Mouse (Mus musculus) embryo, embryonic 10 days (tissue): ENCODE measurements around the gene Dcaf11.

Source experiments
- DNase-seq: peaks from one replicate; pipeline ENCODE4 v3.0.0-alpha.2; 2015; ENCODE audit warnings: low spot score

Gene Dcaf11

GRCm38 (mm10) chr14:55559799-55560201, at the start of gene Dcaf11:
Gene Dcaf11 (plus strand): TSS chr14:55560006.
- DNase-seq: peak; percentile 97

GRCm38 (mm10) chr14:55510125-55510731, 49.6 kb upstream of the Dcaf11 start, which contains the start of gene Cpne6:
Gene Cpne6 (plus strand): TSS chr14:55510445.
- no peak for DNase-seq

GRCm38 (mm10) chr14:55511037-55511436, 48.8 kb upstream of the Dcaf11 start:
- no peak for DNase-seq

GRCm38 (mm10) chr14:55513927-55514326, 45.9 kb upstream of the Dcaf11 start:
- no peak for DNase-seq

- no peak for DNase-seq
These were observed 44.0 kb upstream of the Dcaf11 start for GRCm38 (mm10) chr14:55515846-55516245.

- DNase-seq: peak; percentile 76
These were observed 40.9 kb upstream of the Dcaf11 start for GRCm38 (mm10) chr14:55518897-55519296.

GRCm38 (mm10) chr14:55519604-55520003, 40.2 kb upstream of the Dcaf11 start:
- DNase-seq: no peak

- peak; percentile 59 for DNase-seq
These were observed 39.1 kb upstream of the Dcaf11 start for GRCm38 (mm10) chr14:55520451-55521361.

GRCm38 (mm10) chr14:55524062-55524461, 35.7 kb upstream of the Dcaf11 start:
- no peak for DNase-seq

GRCm38 (mm10) chr14:55524785-55525184, 35.0 kb upstream of the Dcaf11 start, which contains the start of gene Nrl:
Gene Nrl (minus strand): TSS chr14:55524981.
- no peak for DNase-seq

GRCm38 (mm10) chr14:55526674-55527073, 33.1 kb upstream of the Dcaf11 start:
- no peak for DNase-seq

- peak; percentile 64 for DNase-seq
These were observed 31.9 kb upstream of the Dcaf11 start for GRCm38 (mm10) chr14:55527940-55528339.

GRCm38 (mm10) chr14:55536116-55536745, 23.6 kb upstream of the Dcaf11 start:
- peak; percentile 61 for DNase-seq

GRCm38 (mm10) chr14:55540067-55540786, 19.6 kb upstream of the Dcaf11 start, which contains the start of gene Pck2:
Gene Pck2 (plus strand): TSS chr14:55540266.
- peak; percentile 91 for DNase-seq

GRCm38 (mm10) chr14:55540787-55541321, 19.0 kb upstream of the Dcaf11 start:
- DNase-seq: no peak

GRCm38 (mm10) chr14:55542268-55542667, 17.5 kb upstream of the Dcaf11 start:
- no peak for DNase-seq

GRCm38 (mm10) chr14:55544334-55544733, 15.5 kb upstream of the Dcaf11 start:
- DNase-seq: no peak

- DNase-seq: no peak
These were observed 9.6 kb upstream of the Dcaf11 start for GRCm38 (mm10) chr14:55550191-55550590.

- no peak for DNase-seq
These were observed 8.5 kb upstream of the Dcaf11 start for GRCm38 (mm10) chr14:55551347-55551746.

- DNase-seq: no peak
These were observed 8.0 kb upstream of the Dcaf11 start for GRCm38 (mm10) chr14:55551794-55552193.

GRCm38 (mm10) chr14:55554635-55555034, 5.2 kb upstream of the Dcaf11 start:
- no peak for DNase-seq

GRCm38 (mm10) chr14:55555788-55556187, 4.0 kb upstream of the Dcaf11 start:
- DNase-seq: no peak
